ENCODE assay signal across 1 mouse cellular context in the genomic region with DNA sequence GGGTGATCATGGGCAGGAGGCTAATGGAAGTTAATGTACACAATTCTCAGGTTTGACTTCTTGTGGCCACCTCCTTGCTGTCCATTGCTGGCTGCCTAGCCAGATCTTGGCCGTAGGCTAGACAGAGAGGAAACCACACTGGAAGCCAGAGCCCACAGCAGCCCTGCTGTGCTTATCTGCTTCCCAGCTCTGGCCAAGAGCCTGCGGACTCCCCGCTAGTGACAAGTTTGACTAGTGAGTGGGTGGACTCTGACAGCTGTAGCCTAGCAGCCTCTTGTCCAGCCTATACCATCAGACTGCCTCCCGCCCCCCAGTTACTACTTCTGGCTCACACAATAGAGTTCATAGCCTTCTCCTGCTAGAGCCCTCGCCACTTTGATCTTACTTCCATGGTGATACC.
TF ChIP-seq lines count a peak whose summit lies in the region.

No protein-coding gene starts in this region.

TF ChIP-seq in C2C12, 6 proteins besides CTCF, POLR2A, EP300 and RAD21:
- TF ChIP-seq FOSL1 (IDR thresholded peaks at IDR 0.05; ENCODE audit: insufficient read depth, low read length, poor library complexity, severe bottlenecking) (no peak), MYOG (IDR thresholded peaks at IDR 0.05; ENCODE audit: control insufficient read depth, extremely low read depth, insufficient read length) (no peak), MAX (IDR thresholded peaks at IDR 0.05) (no peak), MYOD1 (IDR thresholded peaks at IDR 0.05; ENCODE audit: control insufficient read depth, insufficient read length, low read depth) (peak; percentile 6)
